Mouse (Mus musculus): ENCODE measurements around the gene Rrh.
A peak's percentile ranks its signal among the peaks of the same experiment; 100 is the strongest.
"Not testable (repeated sequence)": the region's sequence is repeated elsewhere in the genome, so short reads cannot be mapped to it uniquely, and the experiment has no call there.

Rrh gene

DNA sequence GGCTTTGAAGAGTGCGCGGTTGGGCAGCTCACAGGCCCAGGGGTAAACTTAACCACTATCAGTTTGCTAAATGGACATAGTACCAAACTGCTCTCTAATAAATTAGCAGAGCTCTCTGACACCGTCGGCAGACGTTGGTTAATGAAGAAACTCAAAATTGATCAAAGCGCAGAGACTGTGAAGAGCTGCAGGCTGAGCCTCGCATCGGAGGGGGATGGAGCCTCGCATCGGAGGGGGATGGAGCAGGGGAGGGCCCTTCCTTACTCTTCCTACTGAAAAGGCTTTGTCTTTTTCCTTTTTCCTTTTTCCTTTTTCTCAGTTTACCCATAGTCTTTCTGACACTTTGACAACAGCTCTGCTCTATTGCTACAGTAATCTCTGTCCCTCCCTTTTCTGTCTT, 41.0 kb downstream of the Rrh start:
- DNase-seq = no peak

DNA sequence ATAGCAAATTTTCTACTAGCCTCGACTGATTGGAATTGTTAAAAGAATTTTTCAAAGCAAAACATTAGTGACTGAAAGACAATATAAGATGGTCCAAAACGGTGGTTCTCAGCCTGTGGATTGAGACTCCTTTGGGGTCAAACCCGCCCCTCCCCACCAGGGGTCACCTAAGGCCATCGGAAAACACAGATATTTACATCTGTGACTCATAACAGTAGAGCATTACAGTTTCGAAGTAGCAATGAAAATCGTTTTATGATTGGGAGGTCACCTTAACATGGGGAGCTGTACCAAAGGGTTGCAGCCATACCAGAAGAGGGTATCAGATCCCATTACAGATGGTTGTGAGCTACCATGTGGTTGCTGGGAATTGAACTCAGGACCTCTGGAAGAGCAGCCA, 51.2 kb downstream of the Rrh start:
- DNase-seq = no peak

DNA sequence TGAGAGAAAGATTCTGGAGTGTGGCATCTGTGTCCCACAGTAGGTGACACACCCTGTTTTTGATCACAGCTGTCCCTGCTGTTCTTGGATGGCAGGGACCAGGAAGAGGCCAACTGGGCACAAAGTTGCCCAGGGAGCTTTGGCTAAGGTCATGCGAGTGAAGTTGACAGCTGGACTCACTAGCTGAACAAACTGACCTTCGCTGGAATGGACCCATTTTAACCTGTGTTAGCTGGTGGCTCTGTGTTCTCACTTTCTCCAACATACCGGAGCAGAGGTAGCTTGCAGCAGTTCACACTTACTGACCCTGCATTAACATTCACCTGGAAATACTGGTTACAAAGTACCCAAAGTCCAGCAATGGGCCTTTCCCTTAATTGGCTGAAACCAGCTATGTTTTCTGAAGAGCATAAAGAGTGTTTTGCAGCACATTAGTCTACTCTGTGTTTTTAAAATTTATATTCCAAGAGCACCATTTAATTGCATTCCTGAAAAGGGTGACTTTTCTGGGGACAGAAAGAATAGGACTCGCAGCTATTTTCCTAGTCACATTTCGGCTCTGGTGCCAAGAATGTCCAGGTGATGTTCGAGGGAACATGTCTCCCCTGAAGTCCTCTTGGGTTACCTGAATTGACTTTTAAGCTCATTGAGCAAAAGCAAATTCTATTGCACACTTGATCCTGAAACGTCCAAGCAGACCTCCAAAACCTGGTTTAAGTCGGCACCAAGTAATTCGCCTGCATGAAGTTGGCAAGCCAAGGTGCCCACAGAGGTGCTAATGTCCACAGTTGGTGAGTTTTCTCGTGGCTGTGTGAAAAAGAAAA, 55.2 kb downstream of the Rrh start:
- no peak for DNase-seq

DNA sequence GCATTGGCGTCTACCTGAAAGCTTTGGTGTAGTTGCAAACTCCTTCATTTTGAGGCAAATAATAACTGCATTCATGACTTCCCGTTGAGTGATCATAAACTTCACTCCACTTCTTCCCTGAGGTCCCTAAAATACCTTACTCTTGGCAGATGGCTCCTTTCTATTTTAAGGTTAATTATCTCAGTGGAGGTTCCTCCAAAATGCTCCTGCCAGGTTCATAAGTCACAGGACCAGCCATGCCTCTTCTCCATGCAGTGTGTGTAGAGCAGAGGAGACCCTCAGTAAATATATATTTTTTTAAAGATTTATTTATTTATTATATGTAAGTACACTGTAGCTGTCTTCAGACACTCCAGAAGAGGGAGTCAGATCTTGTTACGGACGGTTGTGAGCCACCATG, 56.3 kb downstream of the Rrh start:
- no peak for DNase-seq

DNA sequence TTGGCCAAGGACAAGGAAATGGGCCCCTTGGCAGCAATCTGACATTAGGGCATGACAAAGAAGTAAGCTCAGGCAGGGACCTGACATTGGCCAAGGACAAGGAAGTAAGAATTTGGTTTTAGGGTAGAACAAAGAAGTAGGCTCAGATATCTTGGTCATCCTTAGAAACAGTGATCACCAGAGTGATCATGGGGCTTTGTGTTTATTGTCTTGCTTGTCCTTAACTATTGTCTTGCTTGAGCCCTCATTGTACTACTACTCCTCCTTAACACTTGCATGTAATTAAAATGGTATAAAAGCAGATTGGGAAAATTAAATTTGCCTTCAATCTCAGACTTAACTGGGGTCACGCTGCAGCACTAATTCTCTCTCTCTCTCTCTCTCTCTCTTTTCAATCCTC, 64.8 kb downstream of the Rrh start:
- not testable (repeated sequence) for DNase-seq

- peak; percentile 10 for DNase-seq
Observed at GRCm38 (mm10) chr3:129754650-129755604, 67.5 kb downstream of the Rrh start, which contains the start of gene Egf. Gene Egf, minus strand, starts transcription at chr3:129755316.

Data from right cerebral cortex, postnatal 14 days (tissue).